Mouse (Mus musculus) T-cell, adult 66 days (primary cell): ENCODE results near the gene Dbil5. TPM values are rescaled to one million over a fixed set of nuclear protein-coding genes. Genes with fewer than 3 reads are reported as not detected.

ENCODE experiments used
- total RNA-seq, 2 experiments: library from RNA; stranded (reverse); gene quantifications; 3 replicates in 1 of 2; 4 replicates in 1 of 2; pipeline ENCODE4 v1.2.4; 2023

Gene Dbil5
- total RNA-seq: not detected

DNA sequence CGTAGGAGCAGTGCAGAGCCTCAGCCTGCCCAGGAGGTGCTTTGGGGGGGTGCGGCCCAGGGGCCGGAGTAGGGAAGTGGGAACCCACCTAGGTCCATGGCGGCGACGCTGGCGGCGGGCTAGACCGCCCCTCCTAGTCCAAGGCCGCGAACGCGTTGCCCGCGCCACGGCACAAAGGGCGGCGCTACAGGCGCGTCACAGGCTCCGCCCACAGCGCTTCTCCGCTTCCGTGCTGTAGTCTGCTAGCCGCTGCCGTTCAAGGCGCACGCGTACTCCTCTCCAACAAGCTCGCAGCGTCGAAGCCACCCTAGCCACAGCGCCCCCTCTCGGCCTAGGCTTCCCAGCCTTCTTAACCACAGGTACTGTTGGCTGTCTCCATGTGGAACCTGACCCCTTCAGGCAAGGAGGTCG is at the start of gene Dbil5, which contains the start of gene Gemin4:
Gene Dbil5 (plus strand): TSS at position 219 of the 411 bp plus-strand sequence.
Gene Gemin4 (minus strand): TSS at position 275 of the 411 bp plus-strand sequence.

DNA sequence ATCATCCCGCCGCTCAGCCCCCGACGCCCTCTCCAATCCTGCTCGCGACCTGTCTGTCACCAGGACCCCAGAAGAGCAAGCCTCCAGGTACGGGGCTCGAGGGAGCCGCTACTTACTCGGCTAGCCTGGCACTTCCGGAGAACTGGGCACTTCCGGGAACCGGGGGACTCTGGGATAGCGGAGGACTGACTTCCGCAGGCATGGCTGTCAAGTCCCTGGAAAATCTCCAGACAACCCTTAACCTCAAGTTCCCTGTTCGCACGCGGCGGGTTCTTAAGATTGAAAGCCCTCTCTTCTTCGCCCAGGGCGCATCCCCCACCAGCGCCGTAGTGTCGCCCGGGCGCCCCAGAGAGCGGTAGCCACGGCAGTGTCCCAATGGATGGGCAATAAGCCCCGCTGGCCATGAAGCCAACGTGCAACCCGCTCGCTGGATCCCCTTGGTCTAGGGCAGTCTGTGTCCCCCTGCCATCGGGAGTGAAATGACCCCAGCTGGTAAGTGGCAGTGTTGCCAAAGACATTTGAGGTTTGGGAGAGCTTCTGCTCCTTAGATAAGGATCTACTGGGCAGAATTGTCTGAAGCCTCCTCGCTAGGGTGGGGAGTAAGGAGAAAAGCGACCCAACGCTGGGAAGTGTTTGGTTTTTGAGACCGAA is 37.8 kb upstream of the Dbil5 start, which contains the start of the genes Vps53 and Fam57a:
Gene Vps53 (minus strand): TSS at position 153 of the 651 bp plus-strand sequence.
Gene Fam57a (plus strand): TSS at position 177 of the 651 bp plus-strand sequence.

DNA sequence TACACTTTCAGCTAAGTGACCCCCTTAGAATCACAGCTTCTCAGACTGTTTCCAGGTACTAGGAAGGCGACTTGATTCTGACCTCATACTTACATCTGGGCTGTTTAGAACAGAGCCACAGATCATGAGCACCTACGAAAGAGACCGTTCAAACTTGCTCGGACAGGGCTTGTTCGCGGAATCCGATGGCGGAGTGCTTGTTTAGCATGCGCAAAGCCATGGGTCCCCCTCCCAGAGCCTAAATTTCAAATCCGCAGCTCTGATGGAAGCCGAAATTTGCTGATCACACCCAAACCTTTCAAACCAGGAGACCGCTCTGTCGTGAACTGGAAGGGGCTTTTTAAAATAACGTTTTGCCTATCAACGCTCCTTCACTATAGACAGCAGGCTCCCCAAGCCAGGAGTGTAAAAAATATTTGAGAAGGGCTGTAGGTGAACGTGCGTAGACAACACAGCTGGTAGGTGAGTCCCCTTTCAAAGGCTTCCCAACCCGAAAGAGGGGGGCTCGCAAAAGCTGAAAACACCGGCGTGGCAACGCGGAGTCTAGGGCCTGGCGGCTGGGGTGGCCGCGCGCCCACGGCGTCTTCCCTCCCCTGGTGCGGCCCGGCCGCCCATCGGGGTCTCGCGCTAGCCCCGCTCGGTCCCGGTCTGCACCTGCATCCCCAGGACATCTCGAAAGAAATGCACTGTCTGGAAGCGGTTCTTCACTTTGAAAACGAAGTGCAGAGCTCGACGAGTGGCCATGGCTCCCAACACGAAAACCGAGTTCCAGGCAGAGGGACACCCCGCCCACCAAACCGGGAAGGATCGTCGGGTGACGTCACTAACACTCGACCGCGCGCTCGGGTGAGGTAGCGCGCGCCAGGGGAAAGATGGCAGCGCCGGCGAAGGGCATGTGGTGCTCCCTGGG is 25.7 kb downstream of the Dbil5 start, which contains the start of the genes Mrm3 and Glod4:
Gene Mrm3 (plus strand): TSS at position 815 of the 910 bp plus-strand sequence.
Gene Glod4 (minus strand): TSS at position 825 of the 910 bp plus-strand sequence.

Other genes starting within 250 kb of the Dbil5 start
- under 1 TPM in 1 of 2 experiments, not detected in 1; 0.86 TPM for gene 1700016K19Rik, start 217.7 kb upstream of the Dbil5 start, total RNA-seq
- gene Rflnb, start 189.8 kb upstream of the Dbil5 start, total RNA-seq: 10 to 100 TPM; 66.3 to 71.8 TPM
- gene Vps53, start 38.0 kb upstream of the Dbil5 start, total RNA-seq: 10 to 100 TPM; 54.6 to 56.8 TPM
- gene Fam57a, start 37.9 kb upstream of the Dbil5 start, total RNA-seq: 1 to 10 TPM; 2.1 to 4.1 TPM
- 10 to 100 TPM in 1 of 2 experiments, 1 to 10 TPM in 1; 7.0 to 12.8 TPM for gene Gemin4, start 56 bp downstream of the Dbil5 start, total RNA-seq
- gene Mrm3, start 26.1 kb downstream of the Dbil5 start, total RNA-seq: 10 to 100 TPM; 18.3 to 23.1 TPM
- gene Glod4, start 26.1 kb downstream of the Dbil5 start, total RNA-seq: 10 to 100 TPM; 21.8 to 24.5 TPM
- gene Nxn, start 181.5 kb downstream of the Dbil5 start, total RNA-seq: 1 to 10 TPM; 9.5 to 9.6 TPM
- 10 to 100 TPM; 14.3 to 20.0 TPM for gene Timm22, start 189.3 kb downstream of the Dbil5 start, total RNA-seq